Mouse (Mus musculus) forebrain, postnatal 0 days (tissue): Measurements from ENCODE around the gene Btc. TPM values are rescaled to one million over a fixed set of nuclear protein-coding genes. Genes with fewer than 3 reads are reported as not detected.
A peak's percentile ranks its signal among the peaks of the same experiment; 100 is the strongest.

ENCODE experiments used
- ATAC-seq: fragments of 200-750 bp; cut with Nextera tagmentation; 2 replicates; pipeline ENCODE4 v1.8.0; 2017; ENCODE audit warnings: mild to moderate bottlenecking, moderate library complexity
- DNase-seq: peaks from one replicate; pipeline ENCODE4 v3.0.0-alpha.2; 2015
- H3K27ac ChIP-seq: fragments of 300-500 bp; sonication (generic); 2 replicates; pipeline ENCODE4 v1.5.1; 2014; ENCODE audit warnings: low read depth, mild to moderate bottlenecking, antibody characterized with exemption, low read length, moderate library complexity, mixed read lengths
- H3K27me3 ChIP-seq: fragments of 300-500 bp; sonication (generic); 2 replicates; pipeline ENCODE4 v1.6.1; 2014; ENCODE audit warnings: mild to moderate bottlenecking, low read length, mixed read lengths; ENCODE audit not compliant: insufficient read depth
- H3K36me3 ChIP-seq: fragments of 300-500 bp; sonication (generic); 2 replicates; pipeline ENCODE4 v1.6.1; 2014; ENCODE audit warnings: mild to moderate bottlenecking, moderate library complexity; ENCODE audit not compliant: insufficient read depth
- H3K4me1 ChIP-seq: fragments of 300-500 bp; sonication (generic); 2 replicates; pipeline ENCODE4 v1.6.1; 2014; ENCODE audit warnings: antibody characterized with exemption; ENCODE audit not compliant: insufficient read depth
- H3K4me2 ChIP-seq: fragments of 300-500 bp; sonication (generic); 2 replicates; pipeline ENCODE4 v1.6.1; 2014; ENCODE audit warnings: low read depth, mild to moderate bottlenecking, moderate library complexity
- H3K4me3 ChIP-seq: fragments of 300-500 bp; sonication (generic); 2 replicates; pipeline ENCODE4 v1.5.1; 2014; ENCODE audit warnings: low read depth, low read length, mixed read lengths
- H3K9ac ChIP-seq: fragments of 300-500 bp; sonication (generic); 2 replicates; pipeline ENCODE4 v1.6.1; 2014; ENCODE audit warnings: mild to moderate bottlenecking
- H3K9me3 ChIP-seq: fragments of 300-500 bp; sonication (generic); 2 replicates; pipeline ENCODE4 v1.6.1; 2016; ENCODE audit warnings: low read length
- CTCF ChIP-seq: sonication (generic); IDR thresholded peaks from 2 replicates; pipeline ENCODE4 v1.5.1; 2016; ENCODE audit warnings: antibody characterized with exemption, control low read depth, low read depth
- WGBS: fragments of 180-500 bp; shearing (Covaris S2); extraction: QIAGEN DNeasy Blood & Tissue Kit; methylation state at CpG from one replicate; pipeline ENCODE4 v1.1.7; 2014; 5-methylcytosine and 5-hydroxymethylcytosine counted together
- polyA plus RNA-seq: library from polyadenylated mRNA; unstranded; fragments of >200 nt; fragmentation: Nextera tagmentation; extraction: Ambion mirVana; gene quantifications from 2 replicates; pipeline ENCODE4 v1.2.1, GENCODE M21; 2015
- total RNA-seq: library from RNA; depleted of rRNA; stranded (reverse); fragments of >200 nt; gene quantifications from 2 replicates; pipeline ENCODE4 v1.2.3, GENCODE M21; 2014; rRNA removed

The Btc gene
- total RNA-seq (0.15 and 0.24 TPM in 2 replicates), polyA plus RNA-seq (0.06 and 0.15 TPM in 2 replicates)

DNA sequence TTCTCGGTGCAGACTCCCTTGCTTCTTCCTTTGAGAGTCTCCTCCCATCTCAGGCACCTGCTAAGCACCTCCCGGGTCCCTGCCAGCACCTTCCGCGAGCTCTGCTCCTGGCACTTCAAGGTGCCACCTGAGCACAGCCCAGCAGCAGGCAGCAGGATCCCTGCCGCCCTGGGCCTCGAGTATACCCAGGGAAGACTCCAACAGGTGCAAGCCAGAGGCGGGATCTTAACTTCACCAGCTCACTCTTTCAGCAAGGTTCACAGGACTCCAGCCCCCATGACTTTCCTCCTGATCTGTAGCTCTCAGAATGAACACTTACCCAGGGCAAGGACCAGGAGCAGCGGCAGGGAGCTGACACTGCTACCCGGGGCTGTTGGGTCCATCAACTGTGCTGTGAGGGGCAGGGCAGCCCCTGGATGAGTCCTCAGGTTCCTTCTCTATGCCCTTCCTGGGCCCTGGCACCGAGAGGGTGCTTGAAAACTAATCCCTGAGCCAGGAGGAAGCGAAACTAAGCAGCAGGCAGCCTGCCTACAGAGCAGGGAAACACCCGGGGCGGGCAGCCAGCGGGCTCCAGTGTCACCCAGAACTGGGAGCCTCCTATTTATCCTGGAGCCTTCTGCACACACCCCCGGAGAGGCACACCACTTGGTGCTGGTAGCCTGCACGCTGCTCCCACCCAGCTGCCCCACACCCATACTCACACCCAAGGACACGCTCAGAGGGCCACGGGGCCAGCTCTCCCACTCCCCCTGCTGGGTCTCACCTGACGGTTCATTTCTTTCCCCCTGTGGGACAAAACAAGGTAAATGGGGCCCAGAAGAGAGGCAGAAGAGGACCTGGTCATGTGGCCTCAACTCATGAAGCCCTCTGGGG, at the start of gene Btc:
Gene Btc (minus strand): TSS at position 656 of the 873 bp plus-strand sequence.
- TF ChIP-seq CTCF, result no peak; the same call in 1 of the 2 replicates
- peak within 1 kb of the TSS; percentile 22; the same call in 1 of the 2 replicates for H3K9ac ChIP-seq
- H3K27me3 ChIP-seq, result no peaks in the 10 kb centered on the region
- WGBS, result 12% methylated on average over 19 of the region's 19 CpGs
- ATAC-seq (peak; percentile 85), DNase-seq (peak; percentile 36)
- no peaks in the 10 kb centered on the region for H3K4me1 ChIP-seq
- no peak within 1 kb of the TSS for H3K27ac ChIP-seq
- H3K9me3 ChIP-seq, result no peaks in the 10 kb centered on the region
- peak within 1 kb of the TSS; percentile 17; the same call in 1 of the 2 replicates for H3K4me3 ChIP-seq
- peak within 1 kb of the TSS; percentile 43 for H3K4me2 ChIP-seq
- H3K36me3 ChIP-seq, result no peaks in the 10 kb centered on the region

DNA sequence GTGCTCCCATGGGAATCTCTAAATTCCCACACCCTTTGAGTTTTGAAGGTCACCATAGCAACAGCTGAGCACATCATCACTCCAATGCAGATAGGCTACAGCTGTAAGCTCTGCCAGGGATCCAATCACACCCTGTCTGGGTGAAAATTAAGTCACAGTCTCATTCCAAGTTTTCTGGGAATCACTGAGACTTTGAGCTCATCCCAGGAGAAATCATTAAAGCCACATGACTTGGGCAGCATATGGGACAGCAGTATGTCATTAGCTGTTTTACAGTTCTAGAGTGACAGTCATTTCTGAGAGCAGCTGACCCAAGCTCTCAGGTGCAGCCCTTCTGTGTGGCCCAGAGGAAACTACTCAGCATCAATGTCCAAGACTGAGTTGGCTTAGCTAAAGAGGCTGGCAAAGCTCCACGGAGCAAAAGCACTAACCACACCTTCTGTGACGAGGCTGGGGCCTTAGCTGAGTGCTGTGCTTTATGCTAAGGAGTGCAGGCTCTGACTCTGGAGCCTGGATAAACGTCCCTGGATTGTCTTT, 42.3 kb upstream of the Btc start:
- no peak for TF ChIP-seq CTCF
- Histone ChIP-seq H3K27me3 (no peaks in the 10 kb centered on the region), H3K4me2 (no peak overlapping the region), H3K4me3 (no peak overlapping the region), H3K36me3 (no peaks in the 10 kb centered on the region), H3K4me1 (no peaks in the 10 kb centered on the region), H3K9me3 (no peaks in the 10 kb centered on the region), H3K27ac (no peak overlapping the region), H3K9ac (no peak overlapping the region)
- WGBS, result 20% methylated on average over 3 of the region's 3 CpGs
- DNase-seq, result peak; percentile 59
- peak; percentile 97 for ATAC-seq

DNA sequence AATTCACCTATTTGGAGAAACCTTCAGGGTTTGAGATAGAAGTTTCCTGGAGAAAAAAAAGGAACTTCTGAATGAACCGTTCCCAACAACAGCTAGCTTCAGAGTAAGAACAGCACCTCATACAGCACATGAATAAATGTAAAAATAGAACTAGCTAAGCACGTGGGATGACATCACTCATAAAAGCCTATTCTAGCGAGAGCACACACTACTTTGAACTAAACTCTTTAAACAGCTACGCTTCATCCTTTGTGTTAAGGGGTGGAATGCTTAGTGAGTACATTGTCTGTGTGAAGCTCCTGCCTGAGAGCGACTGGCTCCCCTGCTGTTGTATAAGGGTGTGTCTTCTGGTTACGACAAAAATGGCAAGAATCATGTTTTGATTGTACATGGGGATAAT, 33.8 kb upstream of the Btc start:
- peak; percentile 93 for ATAC-seq

DNA sequence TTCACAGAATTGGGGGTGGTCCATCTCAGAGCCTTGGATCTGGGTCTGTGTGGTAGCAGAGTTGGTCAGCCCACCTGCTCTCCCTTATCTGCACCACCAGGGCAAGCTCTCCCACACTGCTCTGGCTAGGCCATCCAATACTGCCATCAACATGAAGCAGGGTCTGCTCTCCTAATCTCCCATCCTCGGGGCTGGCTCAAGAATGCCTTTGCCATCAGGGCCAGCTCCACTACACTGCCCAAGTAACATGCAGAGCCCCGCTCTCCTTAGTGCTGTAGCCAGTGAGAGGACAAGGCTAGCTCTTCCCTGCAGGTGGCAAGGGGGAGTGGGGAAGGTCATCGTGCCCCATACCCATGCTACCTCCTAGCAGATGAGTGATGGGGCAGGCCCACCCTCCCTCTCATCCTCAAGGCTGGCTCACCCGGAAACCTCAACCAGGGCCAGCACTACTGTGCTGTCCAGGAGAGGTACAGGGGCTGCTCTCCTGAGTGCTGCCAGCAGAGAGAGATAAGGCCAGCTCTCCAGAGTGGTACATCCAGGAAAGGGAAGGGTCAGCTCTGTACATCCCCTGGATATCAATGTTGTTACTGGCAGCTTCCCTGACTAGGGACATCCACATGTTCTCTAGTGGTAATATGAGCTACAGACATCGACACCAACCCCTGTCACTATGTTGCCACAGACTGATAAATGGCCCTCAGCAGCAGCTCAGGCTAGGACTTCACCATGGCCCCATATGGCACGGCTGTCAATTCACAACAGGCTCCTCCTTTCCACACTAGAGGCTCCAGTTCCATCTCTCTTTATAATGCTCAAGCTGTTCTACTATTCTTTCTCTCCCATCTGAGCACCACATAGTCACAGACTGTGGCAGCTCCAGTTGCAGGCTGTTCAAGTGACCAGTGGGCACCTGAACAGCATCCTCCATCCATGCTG, 32.2 kb upstream of the Btc start:
- ATAC-seq, result peak; percentile 34; the same call in 1 of the 2 replicates
- no peak overlapping the region for H3K4me2 ChIP-seq
- H3K4me1 ChIP-seq, result no peaks in the 10 kb centered on the region
- no peaks in the 10 kb centered on the region for H3K27me3 ChIP-seq
- no peak overlapping the region for H3K27ac ChIP-seq
- no peak for TF ChIP-seq CTCF
- H3K9me3 ChIP-seq, result no peaks in the 10 kb centered on the region
- H3K4me3 ChIP-seq, result no peak overlapping the region
- H3K9ac ChIP-seq, result no peak overlapping the region
- WGBS, result 83% methylated on average over 6 of the region's 6 CpGs
- no peak for DNase-seq
- no peaks in the 10 kb centered on the region for H3K36me3 ChIP-seq

More for the DNA sequence above, 33.8 kb upstream of the Btc start:
- no peaks in the 10 kb centered on the region for H3K36me3 ChIP-seq
- H3K4me2 ChIP-seq, result no peak overlapping the region
- H3K27ac ChIP-seq, result no peak overlapping the region
- H3K4me1 ChIP-seq, result no peaks in the 10 kb centered on the region
- DNase-seq, result peak; percentile 17
- H3K9me3 ChIP-seq, result no peaks in the 10 kb centered on the region
- no peak overlapping the region for H3K4me3 ChIP-seq
- H3K27me3 ChIP-seq, result no peaks in the 10 kb centered on the region
- WGBS, result 24% methylated on average over 6 of the region's 6 CpGs
- TF ChIP-seq CTCF, result no peak
- H3K9ac ChIP-seq, result no peak overlapping the region

DNA sequence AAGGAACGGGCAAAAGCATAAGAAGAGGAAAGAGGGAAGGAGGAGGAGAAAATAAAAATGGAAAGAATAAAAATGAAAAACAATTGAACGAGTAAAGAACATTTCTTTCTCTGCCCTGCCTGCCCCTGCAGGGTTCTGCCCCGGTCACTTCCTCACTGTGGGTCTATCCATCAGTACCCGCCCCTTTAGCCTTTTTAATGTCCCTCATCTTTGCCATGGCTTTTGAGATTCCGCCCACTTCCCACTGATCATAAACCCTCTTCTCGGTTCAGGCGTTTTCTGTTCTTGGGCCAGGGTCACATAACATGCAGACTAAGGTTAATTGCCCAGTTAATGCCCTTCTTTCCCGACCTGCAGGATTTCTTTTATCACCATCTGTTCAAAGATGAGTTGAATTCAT, 25.8 kb upstream of the Btc start:
- Histone ChIP-seq H3K4me2 (no peak overlapping the region), H3K36me3 (no peaks in the 10 kb centered on the region), H3K4me1 (no peaks in the 10 kb centered on the region), H3K9me3 (no peaks in the 10 kb centered on the region), H3K9ac (no peak overlapping the region), H3K4me3 (no peak overlapping the region), H3K27me3 (no peaks in the 10 kb centered on the region), H3K27ac (no peak overlapping the region)
- DNase-seq (no peak), ATAC-seq (no peak)
- WGBS, result 59% methylated on average over 8 of the region's 8 CpGs
- no peak for TF ChIP-seq CTCF

DNA sequence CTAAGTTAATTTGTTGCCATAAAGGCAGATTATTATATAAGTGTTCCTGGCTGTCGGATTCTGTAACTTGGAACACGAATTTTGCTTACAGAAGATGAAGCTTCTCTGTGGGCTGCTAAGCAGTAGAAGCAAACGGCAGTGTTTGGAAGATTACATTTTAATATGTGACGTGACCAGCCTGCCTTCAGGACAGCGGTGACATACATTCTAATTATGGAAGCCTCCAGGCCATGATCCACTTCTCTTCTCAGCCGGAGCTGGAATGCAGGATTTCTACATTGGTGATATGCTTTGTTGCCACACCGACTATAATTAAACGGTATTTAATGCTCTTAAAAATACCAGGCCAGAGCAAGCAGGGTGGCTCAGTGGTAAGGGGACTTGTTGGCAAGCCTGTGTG, 11.0 kb upstream of the Btc start:
- TF ChIP-seq CTCF, result no peak
- no peaks in the 10 kb centered on the region for H3K27me3 ChIP-seq
- H3K9ac ChIP-seq, result no peak overlapping the region
- ATAC-seq (no peak), DNase-seq (no peak)
- H3K4me3 ChIP-seq, result no peak overlapping the region
- H3K4me2 ChIP-seq, result no peak overlapping the region
- 85% methylated on average over 8 of the region's 8 CpGs for WGBS
- H3K9me3 ChIP-seq, result no peaks in the 10 kb centered on the region
- H3K36me3 ChIP-seq, result no peaks in the 10 kb centered on the region
- H3K4me1 ChIP-seq, result no peaks in the 10 kb centered on the region
- no peak overlapping the region for H3K27ac ChIP-seq
